Mouse (Mus musculus) myocyte (in vitro differentiated cells): ENCODE measurements around the gene Fam196a. TPM values are rescaled to one million over a fixed set of nuclear protein-coding genes. Genes with fewer than 3 reads are reported as not detected.

Source experiments
- H3K27me3 ChIP-seq: one replicate; pipeline ENCODE4 v1.6.1; 2011; ENCODE audit not compliant: control insufficient read depth, insufficient read depth, insufficient read length
- H3K36me3 ChIP-seq: one replicate; pipeline ENCODE4 v1.6.1; 2011; ENCODE audit not compliant: control insufficient read depth, insufficient read depth
- H3K4me2 ChIP-seq: one replicate; pipeline ENCODE4 v1.6.1; 2011; ENCODE audit warnings: low read depth, control low read depth
- H3K4me3 ChIP-seq: one replicate; pipeline ENCODE4 v1.5.1; 2011; ENCODE audit warnings: mild to moderate bottlenecking, control low read depth, moderate library complexity
- H3K79me2 ChIP-seq: one replicate; pipeline ENCODE4 v1.6.1; 2011; ENCODE audit not compliant: control insufficient read depth, insufficient read depth
- H3ac ChIP-seq: one replicate; pipeline ENCODE4 v1.6.1; 2011; ENCODE audit not compliant: control insufficient read depth, insufficient read length
- CEBPB ChIP-seq: IDR thresholded peaks from 2 replicates; pipeline ENCODE4 v1.6.1; 2011; ENCODE audit warnings: mild to moderate bottlenecking, moderate library complexity; ENCODE audit not compliant: poor library complexity, insufficient read depth, severe bottlenecking
- E2F4 ChIP-seq: IDR thresholded peaks from one replicate; pipeline ENCODE4 v1.6.1; 2011; ENCODE audit warnings: mild to moderate bottlenecking, control low read depth, moderate library complexity; ENCODE audit not compliant: insufficient read depth
- MAX ChIP-seq: IDR thresholded peaks from one replicate; pipeline ENCODE4 v1.6.1; 2011; ENCODE audit warnings: low read depth, mild to moderate bottlenecking, control low read depth
- MYOD1 ChIP-seq, 3 experiments: IDR thresholded peaks; one replicate each; pipeline ENCODE4 v1.6.1; 2011; ENCODE audit warnings: control low read depth in 2 of 3, low read depth in 2 of 3, mild to moderate bottlenecking in 2 of 3, moderate library complexity in 1 of 3; ENCODE audit not compliant: insufficient read length in 2 of 3, control insufficient read depth in 1 of 3
- MYOG ChIP-seq, 3 experiments: IDR thresholded peaks; one replicate each; pipeline ENCODE4 v1.6.1; 2011; ENCODE audit warnings: control low read depth in 2 of 3, low read depth in 2 of 3, mild to moderate bottlenecking in 2 of 3; ENCODE audit not compliant: insufficient read length in 2 of 3, control insufficient read depth in 1 of 3, insufficient read depth in 1 of 3
- POLR2A ChIP-seq: IDR thresholded peaks from one replicate; pipeline ENCODE4 v1.6.1; 2011; ENCODE audit warnings: low read depth, mild to moderate bottlenecking, control low read depth, moderate library complexity; ENCODE audit not compliant: insufficient read length
- POLR2AphosphoS2 ChIP-seq: IDR thresholded peaks from one replicate; pipeline ENCODE4 v1.6.1; 2011; ENCODE audit warnings: low read depth, control low read depth; ENCODE audit not compliant: insufficient read length
- REST ChIP-seq: IDR thresholded peaks from one replicate; pipeline ENCODE4 v1.6.1; 2011; ENCODE audit warnings: mild to moderate bottlenecking, control low read depth, moderate library complexity; ENCODE audit not compliant: insufficient read depth, insufficient read length
- SRF ChIP-seq: IDR thresholded peaks from one replicate; pipeline ENCODE4 v1.6.1; 2011; ENCODE audit warnings: low read depth; ENCODE audit not compliant: control insufficient read depth, insufficient read length
- TCF12 ChIP-seq: IDR thresholded peaks from one replicate; pipeline ENCODE4 v1.6.1; 2011; ENCODE audit warnings: mild to moderate bottlenecking, control low read depth; ENCODE audit not compliant: poor library complexity, insufficient read depth, severe bottlenecking
- TCF3 ChIP-seq: IDR thresholded peaks from one replicate; pipeline ENCODE4 v1.6.1; 2011; ENCODE audit warnings: low read depth, control low read depth; ENCODE audit not compliant: insufficient read length
- USF1 ChIP-seq: IDR thresholded peaks from one replicate; pipeline ENCODE4 v1.6.1; 2011; ENCODE audit warnings: low read depth, mild to moderate bottlenecking, control low read depth, moderate library complexity
- polyA plus RNA-seq: library from polyadenylated mRNA; unstranded; fragments of >200 nt; fragmentation: generic; extraction: Trizol; gene quantifications from one replicate; pipeline ENCODE4 v1.2.1, GENCODE M21; 2012; ENCODE audit warnings: missing spikeins

The Fam196a gene
- polyA plus RNA-seq, 1 experiment = 0.06 TPM

GRCm38 (mm10) chr7:134943701-134944100, 5.5 kb upstream of the Fam196a start:
- H3K4me2 ChIP-seq = no peak overlapping the region
- H3K4me3 ChIP-seq = no peak overlapping the region
- H3K27me3 ChIP-seq = no peaks in the 10 kb centered on the region
- no peaks in the 10 kb centered on the region for H3K36me3 ChIP-seq
- no peaks in the 10 kb centered on the region for H3K79me2 ChIP-seq
- no peak overlapping the region for H3ac ChIP-seq
- TF ChIP-seq E2F4 (no peak), USF1 (no peak), CEBPB (no peak), REST (no peak), MAX (no peak), TCF12 (no peak), POLR2A (no peak), SRF (no peak), MYOD1 (IDR thresholded peaks at IDR 0.05; ENCODE audit: control insufficient read depth in 1 of 3, insufficient read length in 2 of 3, low read depth in 2 of 3) (no peak), MYOG (IDR thresholded peaks at IDR 0.05; ENCODE audit: control insufficient read depth in 1 of 3, insufficient read depth in 1 of 3, insufficient read length in 2 of 3, low read depth in 2 of 3) (no peak), TCF3 (no peak)

- Histone ChIP-seq H3K36me3 (no peaks in the 10 kb centered on the region), H3K79me2 (no peaks in the 10 kb centered on the region), H3ac (no peak overlapping the region), H3K4me3 (no peak overlapping the region), H3K4me2 (no peak overlapping the region), H3K27me3 (no peaks in the 10 kb centered on the region)
- TF ChIP-seq CEBPB = no peak
- no peak for TF ChIP-seq REST
Observed at GRCm38 (mm10) chr7:134943063-134943462, 4.8 kb upstream of the Fam196a start.

GRCm38 (mm10) chr7:134941891-134942290, 3.7 kb upstream of the Fam196a start:
- H3K4me3 ChIP-seq = no peak overlapping the region
- no peaks in the 10 kb centered on the region for H3K36me3 ChIP-seq
- no peaks in the 10 kb centered on the region for H3K27me3 ChIP-seq
- H3K79me2 ChIP-seq = no peaks in the 10 kb centered on the region
- no peak for TF ChIP-seq MYOG (IDR thresholded peaks at IDR 0.05; ENCODE audit: control insufficient read depth in 1 of 3, insufficient read depth in 1 of 3, insufficient read length in 2 of 3, low read depth in 2 of 3)
- TF ChIP-seq REST = no peak
- no peak for TF ChIP-seq CEBPB
- no peak for TF ChIP-seq TCF12
- no peak for TF ChIP-seq USF1
- TF ChIP-seq TCF3 = no peak
- no peak for TF ChIP-seq SRF
- TF ChIP-seq POLR2AphosphoS2 = no peak
- TF ChIP-seq MAX = no peak
- no peak for TF ChIP-seq POLR2A
- TF ChIP-seq E2F4 = no peak
- no peak for TF ChIP-seq MYOD1 (IDR thresholded peaks at IDR 0.05; ENCODE audit: control insufficient read depth in 1 of 3, insufficient read length in 2 of 3, low read depth in 2 of 3)
- H3K4me2 ChIP-seq = no peak overlapping the region
- no peak overlapping the region for H3ac ChIP-seq

- Histone ChIP-seq H3K36me3 (no peaks in the 10 kb centered on the region), H3K4me3 (no peak overlapping the region), H3K4me2 (no peak overlapping the region), H3K79me2 (no peaks in the 10 kb centered on the region), H3ac (no peak overlapping the region), H3K27me3 (no peaks in the 10 kb centered on the region)
- no peak for TF ChIP-seq SRF
- no peak for TF ChIP-seq TCF3
- no peak for TF ChIP-seq MYOG (IDR thresholded peaks at IDR 0.05; ENCODE audit: control insufficient read depth in 1 of 3, insufficient read depth in 1 of 3, insufficient read length in 2 of 3, low read depth in 2 of 3)
- TF ChIP-seq REST = no peak
- TF ChIP-seq E2F4 = no peak
- TF ChIP-seq TCF12 = no peak
- TF ChIP-seq CEBPB = no peak
- TF ChIP-seq MYOD1 (IDR thresholded peaks at IDR 0.05; ENCODE audit: control insufficient read depth in 1 of 3, insufficient read length in 2 of 3, low read depth in 2 of 3) = no peak
- TF ChIP-seq POLR2A = no peak
- no peak for TF ChIP-seq USF1
- TF ChIP-seq POLR2AphosphoS2 = no peak
Observed at GRCm38 (mm10) chr7:134937471-134937926, 731 bp downstream of the Fam196a start.

- Histone ChIP-seq H3K36me3 (no peaks in the 10 kb centered on the region), H3K4me3 (no peak overlapping the region), H3ac (no peak overlapping the region), H3K27me3 (no peaks in the 10 kb centered on the region), H3K79me2 (no peaks in the 10 kb centered on the region), H3K4me2 (no peak overlapping the region)
- TF ChIP-seq MAX (no peak), USF1 (no peak), E2F4 (no peak), CEBPB (no peak), POLR2AphosphoS2 (no peak), TCF12 (no peak), TCF3 (no peak), MYOG (IDR thresholded peaks at IDR 0.05; ENCODE audit: control insufficient read depth in 1 of 3, insufficient read depth in 1 of 3, insufficient read length in 2 of 3, low read depth in 2 of 3) (no peak), MYOD1 (IDR thresholded peaks at IDR 0.05; ENCODE audit: control insufficient read depth in 1 of 3, insufficient read length in 2 of 3, low read depth in 2 of 3) (no peak), REST (no peak), SRF (no peak), POLR2A (no peak)
Observed at GRCm38 (mm10) chr7:134931886-134932285, 6.3 kb downstream of the Fam196a start.
